Mouse (Mus musculus) gastrocnemius, adult 18-20 months (tissue): ENCODE measurements around the gene Taf8. TPM values are rescaled to one million over a fixed set of nuclear protein-coding genes. Genes with fewer than 3 reads are reported as not detected.
A peak's percentile ranks its signal among the peaks of the same experiment; 100 is the strongest.

Experiments used
- DNase-seq: peaks from one replicate; pipeline ENCODE4 v3.0.0; 2021; ENCODE audit warnings: low spot score
- total RNA-seq, 2 experiments: library from RNA; stranded (reverse); gene quantifications; 2 replicates each; pipeline ENCODE4 v1.2.3; 2021

Taf8 gene
- total RNA-seq, 2 experiments from 2014 or later = 9.2 to 12.1 TPM

DNA sequence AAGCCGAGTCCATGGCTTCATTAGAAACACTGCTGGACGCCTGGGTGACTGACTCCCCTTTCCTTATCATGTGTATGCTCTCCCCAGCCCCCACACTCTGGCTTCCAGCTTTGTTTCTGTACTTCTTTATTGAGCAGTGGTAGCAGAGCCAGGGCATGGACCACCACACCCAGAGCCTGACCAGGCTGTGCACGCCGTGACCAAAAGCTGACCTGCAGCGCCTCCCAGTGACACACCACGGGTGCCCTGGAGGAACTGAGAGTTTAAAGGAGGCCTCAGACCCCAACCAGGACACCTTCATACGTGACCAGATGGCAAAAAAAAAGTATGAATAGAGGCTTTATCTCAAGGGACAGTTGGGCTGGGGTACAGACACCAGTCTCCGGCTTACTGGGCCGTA is 11.3 kb downstream of the Taf8 start:
- DNase-seq = no peak

- no peak for DNase-seq
Measured at GRCm38 (mm10) chr17:47485791-47486190, 16.3 kb downstream of the Taf8 start.

- DNase-seq = no peak
Measured at GRCm38 (mm10) chr17:47484993-47485392, 17.1 kb downstream of the Taf8 start.

DNA sequence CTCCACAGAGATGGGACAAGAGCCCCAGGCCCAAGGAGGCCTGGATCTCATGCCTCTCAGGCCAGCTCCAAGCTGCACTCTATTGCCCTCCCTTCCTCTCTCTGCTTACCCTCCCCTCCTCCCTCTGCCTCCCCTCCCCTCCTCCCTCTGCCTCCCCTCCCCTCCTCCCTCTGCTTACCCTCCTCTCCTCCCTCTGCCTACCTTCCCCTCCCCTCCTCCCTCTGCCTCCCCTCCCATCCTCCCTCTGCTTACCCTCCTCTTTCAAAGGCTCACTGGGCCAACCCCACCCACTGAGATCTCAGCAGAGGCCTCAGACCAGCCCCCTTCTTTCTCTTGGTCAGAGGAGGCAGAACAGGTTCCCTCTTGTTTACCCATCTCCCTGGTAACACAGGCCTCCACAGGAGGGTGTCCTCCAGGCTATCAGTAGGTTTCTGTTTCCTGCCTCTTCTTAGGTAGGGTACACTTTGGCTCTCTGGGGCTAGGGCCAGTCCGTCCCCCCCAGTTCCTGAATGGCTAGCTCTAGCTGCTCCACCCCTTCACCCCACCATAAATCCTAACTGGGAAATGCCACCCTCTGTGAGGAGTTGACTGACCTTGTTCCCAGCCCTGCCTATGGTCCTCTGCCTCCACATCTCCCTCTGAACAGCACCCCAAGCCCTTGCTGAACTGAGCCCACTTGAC is 17.7 kb downstream of the Taf8 start:
- DNase-seq = no peak

DNA sequence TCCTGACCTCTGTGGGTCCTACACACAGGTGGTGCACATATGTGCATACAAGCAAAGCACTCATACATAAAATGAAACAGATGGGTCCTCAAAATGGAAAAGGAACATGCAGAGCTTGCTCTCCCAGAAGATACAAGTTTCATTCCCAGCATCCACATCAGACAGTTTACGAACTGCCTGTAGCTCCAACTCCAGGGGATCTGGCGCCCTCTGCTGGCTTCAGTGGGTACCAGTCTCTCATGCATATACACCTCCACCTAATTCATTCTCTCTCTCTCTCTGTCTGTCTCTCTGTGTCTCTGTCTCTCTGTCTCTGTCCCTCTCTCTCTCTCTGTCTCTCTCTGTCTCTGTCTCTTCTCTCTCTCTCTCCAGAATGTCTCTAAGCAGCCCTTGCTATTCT is 19.7 kb downstream of the Taf8 start:
- DNase-seq = peak; percentile 60

GRCm38 (mm10) chr17:47479887-47480286 is 22.2 kb downstream of the Taf8 start:
- no peak for DNase-seq

DNA sequence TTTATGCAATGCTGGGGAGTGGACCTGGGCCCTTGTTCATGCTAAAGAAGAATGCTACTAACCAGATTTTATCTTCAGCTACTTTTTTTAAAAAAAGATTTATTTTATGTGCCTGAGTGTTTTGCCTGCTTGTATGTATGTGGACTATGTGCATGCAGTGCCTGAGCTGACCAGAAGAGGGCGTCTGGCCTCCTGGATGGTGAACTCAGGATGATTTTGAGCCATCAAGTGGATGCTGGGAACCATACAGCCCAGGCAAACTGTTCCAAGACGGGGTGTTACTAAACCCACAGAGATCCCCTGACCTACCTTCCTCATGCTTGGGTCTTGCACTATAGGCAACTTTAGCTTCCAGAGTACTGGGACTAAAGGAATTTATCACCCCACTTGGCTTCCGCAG is 26.4 kb downstream of the Taf8 start:
- DNase-seq = no peak

DNA sequence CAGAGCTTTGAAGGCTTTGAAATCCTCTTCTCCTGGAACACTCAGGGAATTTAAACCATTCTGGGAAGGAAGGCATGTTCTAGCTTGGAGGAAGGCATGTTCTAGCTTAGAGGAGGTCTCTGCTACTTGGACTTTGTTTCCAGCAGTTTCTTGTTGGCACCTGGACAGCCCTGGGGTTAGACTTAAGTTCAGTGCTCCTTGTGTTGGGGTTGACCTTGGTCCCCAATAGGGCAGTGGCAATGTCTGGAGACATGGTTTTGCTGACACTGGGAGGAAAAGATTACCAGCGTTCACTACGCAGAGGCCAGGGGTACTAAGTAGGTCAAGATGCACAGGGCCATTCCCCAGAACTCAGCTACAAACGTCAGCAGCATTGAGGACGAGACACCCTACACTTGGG is 26.9 kb downstream of the Taf8 start:
- no peak for DNase-seq

DNA sequence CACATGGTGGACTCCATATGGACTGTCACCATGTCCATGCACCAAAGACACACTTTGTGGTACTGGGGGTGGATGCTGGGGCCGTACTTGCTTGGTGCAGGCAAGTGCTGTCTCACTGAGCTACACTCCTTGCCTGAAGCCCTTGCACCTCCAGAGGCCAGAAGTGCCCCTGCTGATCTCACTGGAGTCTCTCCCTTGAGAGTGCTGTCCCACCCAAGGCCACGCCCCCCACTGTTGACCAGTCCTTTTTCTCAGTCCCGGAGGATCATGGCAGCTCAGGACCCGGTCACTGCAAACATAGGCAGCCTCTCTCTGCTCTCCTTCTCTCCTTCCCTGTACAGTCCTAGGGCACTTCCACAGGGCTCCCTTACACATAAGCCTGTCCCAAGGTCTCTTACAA is 27.8 kb downstream of the Taf8 start:
- no peak for DNase-seq

GRCm38 (mm10) chr17:47473434-47473974 is 28.6 kb downstream of the Taf8 start:
- peak; percentile 39 for DNase-seq

GRCm38 (mm10) chr17:47472435-47473350 is 29.4 kb downstream of the Taf8 start:
- no peak for DNase-seq

DNA sequence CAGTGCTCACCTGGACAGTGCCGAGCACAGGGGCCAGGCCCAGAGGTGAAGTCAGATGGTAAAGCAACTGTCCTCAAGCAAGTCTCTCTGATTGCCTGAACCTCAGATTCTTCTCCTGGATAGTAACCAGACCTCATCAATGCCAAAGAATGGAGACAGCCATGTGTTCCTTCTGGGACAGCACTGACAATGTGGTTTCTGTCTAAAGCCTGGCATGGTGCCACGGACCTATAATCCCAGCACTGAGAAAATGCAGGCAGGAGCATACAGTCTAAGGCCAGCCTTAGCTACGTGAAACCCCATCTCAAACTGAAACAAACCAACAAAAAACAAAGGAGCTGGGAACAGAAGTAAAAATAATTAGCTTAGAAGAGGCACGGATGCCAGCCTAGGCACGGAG is 31.4 kb downstream of the Taf8 start:
- DNase-seq = no peak

GRCm38 (mm10) chr17:47470121-47470520 is 32.0 kb downstream of the Taf8 start:
- DNase-seq = no peak

GRCm38 (mm10) chr17:47469642-47470041 is 32.5 kb downstream of the Taf8 start:
- DNase-seq = no peak

DNA sequence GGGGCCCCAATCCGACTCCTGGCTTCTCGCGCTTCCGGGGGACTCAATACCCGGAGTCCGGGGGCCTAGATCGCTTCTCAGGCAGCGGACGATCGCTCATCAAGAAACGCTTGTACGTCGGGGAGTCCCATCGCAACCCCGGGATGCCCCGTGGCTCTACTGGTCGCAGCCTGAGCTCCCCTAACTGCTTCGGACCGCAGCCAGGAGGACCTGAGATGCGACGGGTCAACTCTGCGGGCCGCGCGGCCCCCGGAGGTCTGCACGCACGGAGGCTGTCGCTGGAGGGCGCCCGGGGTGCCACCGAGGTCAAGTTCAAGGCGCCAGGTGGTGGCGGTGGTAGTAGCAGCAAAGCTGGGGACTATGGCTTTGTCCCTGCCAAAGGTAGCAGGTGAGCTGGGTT is 33.6 kb downstream of the Taf8 start:
- DNase-seq = no peak

- DNase-seq = no peak
Measured at GRCm38 (mm10) chr17:47468063-47468462, 34.0 kb downstream of the Taf8 start.

GRCm38 (mm10) chr17:47467659-47468058 is 34.4 kb downstream of the Taf8 start:
- no peak for DNase-seq

- no peak for DNase-seq
Measured at GRCm38 (mm10) chr17:47466284-47466683, 35.8 kb downstream of the Taf8 start.

- no peak for DNase-seq
Measured at GRCm38 (mm10) chr17:47465016-47465415, 37.1 kb downstream of the Taf8 start.

GRCm38 (mm10) chr17:47464248-47464965 is 37.7 kb downstream of the Taf8 start:
- DNase-seq = no peak

DNA sequence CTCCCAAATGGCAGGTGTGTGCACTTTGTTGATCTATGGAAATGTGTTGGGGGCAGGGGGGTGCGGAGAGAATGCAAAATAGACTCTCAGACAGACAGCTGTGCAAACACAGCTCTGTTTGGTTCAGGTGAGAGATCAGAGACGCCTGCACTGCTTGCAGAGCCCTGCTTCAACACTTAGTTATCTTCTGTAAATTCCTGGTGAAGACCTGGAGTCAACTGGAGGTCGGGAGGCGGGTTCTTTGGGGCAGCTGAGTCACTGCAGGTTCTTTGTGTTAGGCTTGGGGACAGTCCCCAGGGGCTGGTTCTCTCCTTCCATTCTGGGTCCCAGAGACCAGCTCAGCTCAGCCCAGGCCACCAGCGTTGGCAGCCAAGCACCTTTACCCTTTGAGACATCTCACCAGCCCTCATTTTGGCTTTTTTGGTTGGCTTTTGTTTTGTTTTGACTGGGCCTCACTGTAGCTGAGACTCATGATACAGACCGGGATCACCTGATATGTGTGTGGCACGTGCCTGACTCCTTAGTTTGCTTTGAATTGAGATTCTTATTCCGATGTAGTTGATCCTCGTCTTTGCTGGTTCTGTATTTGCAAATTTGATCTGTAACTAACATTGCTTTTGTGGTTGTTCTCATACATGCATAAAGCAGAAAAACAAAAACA is 39.2 kb downstream of the Taf8 start:
- no peak for DNase-seq
